Mouse (Mus musculus) ES-E14 (cell line): ENCODE measurements at regions not wholly inside any gene's neighbourhood (a gene's known extent, or its start where the extent isn't known, plus 50 kb on each side); places are given as distances from the start of the nearest gene placed in this dataset.

Experiments used
- CHD2 ChIP-seq: IDR thresholded peaks from 2 replicates; pipeline ENCODE4 v1.6.1; 2014; ENCODE audit warnings: mild to moderate bottlenecking, low read depth, low read length, inconsistent platforms
- MAFK ChIP-seq: IDR thresholded peaks from 2 replicates; pipeline ENCODE4 v1.6.1; 2014; ENCODE audit warnings: mild to moderate bottlenecking, low read depth, low read length, inconsistent platforms; ENCODE audit not compliant: insufficient read depth
- ZNF384 ChIP-seq: IDR thresholded peaks from 2 replicates; pipeline ENCODE4 v1.6.1; 2012; ENCODE audit warnings: low read depth, low read length, inconsistent platforms

DNA sequence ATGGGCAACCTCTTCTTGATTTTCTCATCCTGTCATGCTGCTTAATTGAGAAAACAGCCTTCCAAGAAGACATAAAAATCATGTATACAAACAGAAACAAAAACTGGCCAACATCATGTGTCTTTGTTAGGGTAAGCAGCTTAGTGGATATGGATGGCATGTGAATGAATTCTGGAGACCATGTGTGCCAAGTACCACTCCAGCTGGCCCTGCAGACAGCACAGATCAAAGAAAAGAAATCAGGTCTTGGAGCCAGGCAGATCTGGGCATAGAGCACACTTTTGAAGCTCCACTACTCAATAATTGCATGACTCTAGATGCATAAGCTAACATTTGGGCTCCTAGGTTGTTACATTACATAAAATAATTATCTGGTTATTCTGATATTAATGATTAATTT lies 1330.5 kb downstream of the Defb40 start:
- TF ChIP-seq ZNF384 (no peak), CHD2 (no peak), MAFK (no peak)
